Mouse (Mus musculus) hindbrain, embryonic 11.5 days (tissue): ENCODE measurements around the gene Atp6v1g3. TPM values are rescaled to one million over a fixed set of nuclear protein-coding genes. Genes with fewer than 3 reads are reported as not detected.

Experiments
- ATAC-seq: fragments of 200-750 bp; cut with Nextera tagmentation; 2 replicates; pipeline ENCODE4 v1.8.0; 2017; ENCODE audit warnings: mild to moderate bottlenecking, moderate TSS enrichment, moderate library complexity; ENCODE audit not compliant: low FRiP score
- DNase-seq: peaks from one replicate; pipeline ENCODE4 v3.0.0-alpha.2; 2015; ENCODE audit warnings: low spot score
- H3K27ac ChIP-seq: fragments of 300-500 bp; sonication (generic); 2 replicates; pipeline ENCODE4 v1.5.1; 2014; ENCODE audit warnings: mild to moderate bottlenecking, low read depth, low read length
- H3K27me3 ChIP-seq: fragments of 300-500 bp; sonication (generic); 2 replicates; pipeline ENCODE4 v1.6.1; 2014; ENCODE audit warnings: mild to moderate bottlenecking, low read length, moderate library complexity, mixed read lengths; ENCODE audit not compliant: control insufficient read depth, insufficient read depth
- H3K36me3 ChIP-seq: fragments of 300-500 bp; sonication (generic); 2 replicates; pipeline ENCODE4 v1.6.1; 2014; ENCODE audit warnings: mild to moderate bottlenecking, low read length, moderate library complexity, mixed read lengths; ENCODE audit not compliant: control insufficient read depth, insufficient read depth
- H3K4me1 ChIP-seq: fragments of 300-500 bp; sonication (generic); replicated peaks from 2 replicates; pipeline ENCODE4 v1.6.1; 2014; ENCODE audit warnings: low read length, mixed read lengths; ENCODE audit not compliant: control insufficient read depth, insufficient read depth
- H3K4me2 ChIP-seq: fragments of 300-500 bp; sonication (generic); replicated peaks from 2 replicates; pipeline ENCODE4 v1.6.1; 2014; ENCODE audit warnings: mild to moderate bottlenecking, low read depth, low read length
- H3K4me3 ChIP-seq: fragments of 300-500 bp; sonication (generic); 2 replicates; pipeline ENCODE4 v1.5.1; 2014; ENCODE audit warnings: low read depth, low read length
- H3K9ac ChIP-seq: fragments of 300-500 bp; sonication (generic); 2 replicates; pipeline ENCODE4 v1.6.1; 2014; ENCODE audit warnings: low read depth, low read length
- H3K9me3 ChIP-seq: fragments of 300-500 bp; sonication (generic); 2 replicates; pipeline ENCODE4 v1.6.1; 2016; ENCODE audit warnings: low read length; ENCODE audit not compliant: control insufficient read depth
- WGBS: fragments of 180-500 bp; shearing (Covaris S2); extraction: QIAGEN DNeasy Blood & Tissue Kit; methylation state at CpG from one replicate; pipeline ENCODE4 v1.1.7; 2014; 5-methylcytosine and 5-hydroxymethylcytosine counted together
- polyA plus RNA-seq: library from polyadenylated mRNA; unstranded; fragments of >200 nt; fragmentation: Nextera tagmentation; extraction: Ambion mirVana; gene quantifications from 2 replicates; pipeline ENCODE4 v1.2.1, GENCODE M21; 2014

Gene Atp6v1g3
- polyA plus RNA-seq, 1 experiment from 2014 or later, result not detected

DNA sequence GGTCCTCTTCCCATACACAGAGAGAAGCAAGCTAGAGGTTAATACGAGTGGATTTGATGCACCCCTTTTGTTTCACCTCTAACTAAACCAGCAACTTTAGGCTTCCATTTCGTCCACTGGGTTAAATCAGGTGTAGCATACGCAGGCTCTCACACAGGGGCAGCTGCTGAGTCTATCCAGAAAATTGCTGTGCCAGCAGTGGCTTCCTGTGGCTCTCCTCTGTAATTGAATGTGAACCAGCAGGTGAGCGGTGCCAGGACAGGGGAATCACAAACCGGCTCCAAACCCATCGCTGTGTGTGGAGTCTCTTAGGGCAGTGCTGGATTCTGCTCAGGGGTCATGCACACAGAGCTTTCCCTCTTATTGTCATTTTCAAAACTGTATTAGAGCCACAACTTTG is 7.6 kb downstream of the Atp6v1g3 start:
- Histone ChIP-seq H3K27me3 (no peaks in the 10 kb centered on the region), H3K4me1 (no peaks in the 10 kb centered on the region), H3K9ac (no peak overlapping the region), H3K27ac (no peak overlapping the region), H3K9me3 (no peaks in the 10 kb centered on the region), H3K4me3 (no peak overlapping the region), H3K36me3 (no peaks in the 10 kb centered on the region), H3K4me2 (no peak overlapping the region)
- ATAC-seq (no peak), DNase-seq (no peak)
- WGBS, result 65% methylated on average over 6 of the region's 6 CpGs

DNA sequence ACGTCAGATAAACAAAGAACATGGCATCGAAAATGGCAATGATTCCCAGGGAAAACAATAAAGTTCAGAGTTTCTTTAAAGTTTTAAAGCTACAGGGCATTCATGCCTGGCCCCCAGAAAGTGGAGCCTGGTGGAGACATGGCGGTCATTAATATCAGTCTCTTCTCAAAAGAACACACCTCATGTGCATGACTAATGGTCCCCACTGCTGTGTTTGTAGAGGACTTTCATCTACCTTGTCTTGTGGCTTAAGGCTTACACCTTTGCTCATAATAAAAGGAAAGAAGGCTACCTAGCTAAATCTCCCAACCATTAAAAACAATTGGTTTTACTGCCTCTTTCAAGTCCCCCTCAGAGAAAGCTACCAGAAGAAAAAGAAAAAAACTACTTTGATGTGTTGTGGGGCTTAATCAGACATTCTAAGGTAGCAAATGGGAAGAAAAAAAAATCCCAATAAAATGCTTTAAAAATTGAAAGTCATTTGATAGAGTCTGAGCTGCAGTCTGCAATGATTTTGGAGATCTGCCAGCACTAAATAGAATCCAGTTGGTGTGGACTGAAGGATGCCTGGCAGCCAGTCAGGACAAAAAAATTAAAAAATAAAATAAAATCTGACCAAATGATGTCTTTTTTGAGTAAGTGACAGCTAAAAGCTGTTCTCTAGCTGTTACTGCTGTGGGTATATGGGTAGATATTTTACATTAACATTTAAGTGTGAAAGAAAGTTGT is 9.0 kb downstream of the Atp6v1g3 start:
- DNase-seq (no peak), ATAC-seq (no peak)
- Histone ChIP-seq H3K27ac (no peak overlapping the region), H3K36me3 (no peaks in the 10 kb centered on the region), H3K27me3 (no peaks in the 10 kb centered on the region), H3K9me3 (no peaks in the 10 kb centered on the region), H3K4me1 (no peaks in the 10 kb centered on the region), H3K4me3 (no peak overlapping the region), H3K4me2 (no peak overlapping the region), H3K9ac (no peak overlapping the region)
- WGBS, result 84% methylated on average over 3 of the region's 3 CpGs

- no peaks in the 10 kb centered on the region for H3K9me3 ChIP-seq
- no peak overlapping the region for H3K4me3 ChIP-seq
- H3K4me2 ChIP-seq, result no peak overlapping the region
- ATAC-seq, result no peak
- no peak overlapping the region for H3K27ac ChIP-seq
- H3K4me1 ChIP-seq, result no peaks in the 10 kb centered on the region
- no peaks in the 10 kb centered on the region for H3K36me3 ChIP-seq
- H3K27me3 ChIP-seq, result no peaks in the 10 kb centered on the region
- WGBS, result 90% methylated on average over 4 of the region's 4 CpGs
- DNase-seq, result no peak
- no peak overlapping the region for H3K9ac ChIP-seq
Measured at GRCm38 (mm10) chr1:138287665-138288064, 14.1 kb downstream of the Atp6v1g3 start.

DNA sequence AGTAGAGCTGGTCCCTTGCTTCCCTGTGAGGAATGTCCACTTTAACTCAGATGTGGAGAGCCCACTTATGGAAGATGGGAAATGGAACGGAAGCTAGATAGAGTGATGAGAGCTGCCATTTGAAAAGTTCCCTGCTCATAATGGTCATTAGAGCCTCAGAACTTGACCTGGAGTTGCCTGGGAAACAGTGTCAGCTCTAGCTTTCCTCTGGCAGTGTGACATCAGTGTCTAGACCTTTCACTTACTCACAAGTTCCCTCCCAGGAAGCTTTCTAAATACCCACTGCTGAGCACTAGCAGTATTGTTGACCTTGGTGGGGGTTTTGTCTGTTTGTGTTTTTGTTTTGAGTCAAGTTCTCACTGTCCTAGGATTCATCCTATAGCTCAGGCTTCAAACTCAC is 15.2 kb downstream of the Atp6v1g3 start:
- H3K4me2 ChIP-seq, result no peak overlapping the region
- 72% methylated on average over 1 of the region's 1 CpGs for WGBS
- no peak overlapping the region for H3K27ac ChIP-seq
- no peaks in the 10 kb centered on the region for H3K4me1 ChIP-seq
- H3K36me3 ChIP-seq, result no peaks in the 10 kb centered on the region
- no peak for ATAC-seq
- H3K4me3 ChIP-seq, result no peak overlapping the region
- H3K27me3 ChIP-seq, result no peaks in the 10 kb centered on the region
- no peaks in the 10 kb centered on the region for H3K9me3 ChIP-seq
- DNase-seq, result no peak
- H3K9ac ChIP-seq, result no peak overlapping the region

DNA sequence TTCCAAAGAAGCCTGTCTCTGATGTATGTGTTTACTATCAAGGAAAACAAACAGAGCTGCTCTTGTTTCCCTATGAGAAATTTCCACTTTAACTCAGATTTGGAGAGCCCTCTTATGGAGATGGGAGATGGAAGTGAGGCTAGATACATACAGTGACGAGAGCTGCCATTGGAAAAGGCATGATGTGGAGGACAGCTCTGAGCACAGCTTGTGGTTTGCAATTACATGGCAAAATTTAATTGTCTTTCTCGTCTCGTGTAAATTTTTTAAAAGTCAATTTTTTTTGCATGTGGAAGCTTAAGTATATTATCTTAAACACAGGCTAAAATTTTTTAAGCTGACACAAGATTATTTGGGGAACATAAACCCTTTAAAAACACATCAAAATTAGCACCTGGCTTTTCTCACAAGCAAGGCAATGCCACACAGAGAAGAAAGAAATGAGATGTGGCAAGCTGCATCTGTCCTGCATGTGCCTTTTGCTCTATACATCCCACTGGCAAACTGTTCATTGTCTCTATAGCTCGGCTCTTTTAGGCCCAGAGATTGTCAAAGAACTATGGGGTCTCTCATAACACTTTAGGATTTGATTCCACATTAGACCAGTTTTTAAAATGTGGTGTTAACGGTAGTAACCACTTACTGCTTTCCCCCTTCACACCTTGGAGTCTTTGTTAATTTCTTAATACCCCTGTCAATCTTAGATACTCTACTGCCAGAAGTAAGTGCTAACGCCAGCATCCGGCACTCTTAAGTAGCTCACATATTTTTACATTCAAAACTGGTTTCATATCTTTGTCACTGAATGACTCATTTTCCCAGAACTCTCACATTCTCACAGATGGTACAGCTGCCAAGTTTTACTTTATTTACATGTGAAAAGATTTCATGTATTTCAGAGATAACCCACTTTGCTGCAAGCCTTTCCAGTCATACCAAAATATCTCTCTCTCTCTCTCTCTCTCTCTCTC is 16.2 kb downstream of the Atp6v1g3 start:
- WGBS, result 78% methylated on average over 7 of the region's 7 CpGs
- ATAC-seq (no peak), DNase-seq (no peak)

DNA sequence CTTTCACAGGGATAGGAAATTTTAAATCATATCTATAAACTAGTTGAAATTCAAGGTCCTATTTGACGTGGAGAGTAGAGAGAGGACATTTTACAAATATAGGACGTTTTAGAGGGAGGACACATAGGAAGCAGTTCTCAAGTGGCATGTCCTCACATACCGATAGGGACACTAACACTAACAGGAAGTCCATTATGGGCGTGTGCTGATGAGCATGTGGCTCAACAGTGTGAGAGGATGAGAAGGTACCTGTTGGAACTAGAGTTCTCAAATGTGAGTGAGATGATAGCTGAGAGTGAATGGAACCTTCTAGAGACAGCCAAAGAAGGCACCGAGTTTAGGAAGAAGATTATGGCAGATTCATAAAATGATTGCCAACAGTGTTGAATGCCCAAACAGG is 17.9 kb downstream of the Atp6v1g3 start:
- H3K4me3 ChIP-seq, result no peak overlapping the region
- H3K4me1 ChIP-seq, result no peaks in the 10 kb centered on the region
- ATAC-seq (no peak), DNase-seq (no peak)
- no peak overlapping the region for H3K27ac ChIP-seq
- H3K4me2 ChIP-seq, result no peak overlapping the region
- H3K9ac ChIP-seq, result no peak overlapping the region
- H3K27me3 ChIP-seq, result no peaks in the 10 kb centered on the region
- no peaks in the 10 kb centered on the region for H3K36me3 ChIP-seq
- WGBS, result 90% methylated on average over 5 of the region's 5 CpGs
- H3K9me3 ChIP-seq, result no peaks in the 10 kb centered on the region

More for the DNA sequence above, 16.2 kb downstream of the Atp6v1g3 start:
- no peaks in the 10 kb centered on the region for H3K36me3 ChIP-seq
- no peaks in the 10 kb centered on the region for H3K27me3 ChIP-seq
- no peaks in the 10 kb centered on the region for H3K9me3 ChIP-seq
- H3K9ac ChIP-seq, result no peak overlapping the region
- H3K4me3 ChIP-seq, result no peak overlapping the region
- H3K4me2 ChIP-seq, result no peak overlapping the region
- no peaks in the 10 kb centered on the region for H3K4me1 ChIP-seq
- H3K27ac ChIP-seq, result no peak overlapping the region

- H3K9me3 ChIP-seq, result no peaks in the 10 kb centered on the region
- DNase-seq (no peak), ATAC-seq (no peak)
- no peaks in the 10 kb centered on the region for H3K27me3 ChIP-seq
- no peaks in the 10 kb centered on the region for H3K4me1 ChIP-seq
- no peak overlapping the region for H3K9ac ChIP-seq
- H3K4me3 ChIP-seq, result no peak overlapping the region
- H3K36me3 ChIP-seq, result no peaks in the 10 kb centered on the region
- 94% methylated on average over 5 of the region's 5 CpGs for WGBS
- no peak overlapping the region for H3K4me2 ChIP-seq
- H3K27ac ChIP-seq, result no peak overlapping the region
Measured at GRCm38 (mm10) chr1:138294487-138294886, 20.9 kb downstream of the Atp6v1g3 start.

DNA sequence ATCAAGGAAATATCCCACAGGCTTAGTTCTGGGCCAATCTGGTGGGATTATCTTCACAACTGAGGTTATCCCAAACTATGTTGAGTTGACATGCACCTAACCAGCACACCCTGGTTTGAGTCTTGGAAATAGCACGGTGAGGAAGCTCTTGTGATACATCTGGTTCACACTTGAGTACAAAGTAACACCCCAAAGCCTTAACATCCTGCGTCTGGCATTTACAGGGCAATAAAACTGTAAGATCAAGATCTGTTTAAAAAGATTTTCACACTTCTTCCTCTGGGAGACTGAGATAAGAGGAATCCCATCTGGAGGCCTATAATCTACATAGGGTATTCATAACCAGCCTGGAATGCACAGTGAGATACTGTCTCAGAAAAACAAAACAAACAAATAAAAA is 24.6 kb downstream of the Atp6v1g3 start:
- Histone ChIP-seq H3K27ac (no peak overlapping the region), H3K4me2 (no peak overlapping the region), H3K4me3 (no peak overlapping the region), H3K27me3 (no peaks in the 10 kb centered on the region), H3K4me1 (no peaks in the 10 kb centered on the region), H3K9ac (no peak overlapping the region), H3K9me3 (no peaks in the 10 kb centered on the region), H3K36me3 (no peaks in the 10 kb centered on the region)
- no peak for DNase-seq
- WGBS, result 86% methylated on average over 2 of the region's 2 CpGs
- no peak for ATAC-seq
